Mouse (Mus musculus): ENCODE results near the gene Slc26a9. TPM values are rescaled to one million over a fixed set of nuclear protein-coding genes. Genes with fewer than 3 reads are reported as not detected.

Gene Slc26a9
- total RNA-seq, 2 experiments from 2014 or later: not detected

DNA sequence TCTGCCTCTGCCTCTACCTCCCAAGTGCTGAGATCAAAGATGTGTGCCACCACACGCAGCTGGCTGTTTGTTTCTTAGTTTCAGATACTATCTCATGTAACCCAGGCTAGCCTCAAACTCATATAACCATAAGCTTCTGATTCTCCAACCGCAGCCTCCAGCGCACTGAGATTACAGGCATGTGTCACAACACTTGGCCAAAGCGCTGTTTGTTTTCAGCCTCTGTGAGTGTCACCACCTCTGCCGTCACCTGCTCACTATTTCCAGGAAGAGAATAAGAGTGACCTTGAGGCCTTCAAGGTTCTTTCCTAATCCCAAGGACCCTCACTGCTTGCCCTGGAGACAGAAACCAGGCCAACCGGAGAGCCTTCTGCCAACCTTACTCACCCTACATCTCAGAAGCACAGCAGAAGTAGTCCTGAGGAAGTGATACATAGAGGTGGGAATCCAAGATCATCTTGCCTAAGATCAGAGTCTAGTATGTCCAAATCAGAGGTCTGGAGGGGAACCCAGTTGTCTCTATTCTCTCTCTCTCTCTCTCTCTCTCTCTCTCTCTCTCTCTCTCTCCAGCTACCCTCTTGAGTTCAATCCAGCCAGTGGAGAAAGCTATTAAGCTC lies 9.1 kb upstream of the Slc26a9 start:
- ATAC-seq (ENCODE audit: poor library complexity, severe bottlenecking): peak; percentile 62

DNA sequence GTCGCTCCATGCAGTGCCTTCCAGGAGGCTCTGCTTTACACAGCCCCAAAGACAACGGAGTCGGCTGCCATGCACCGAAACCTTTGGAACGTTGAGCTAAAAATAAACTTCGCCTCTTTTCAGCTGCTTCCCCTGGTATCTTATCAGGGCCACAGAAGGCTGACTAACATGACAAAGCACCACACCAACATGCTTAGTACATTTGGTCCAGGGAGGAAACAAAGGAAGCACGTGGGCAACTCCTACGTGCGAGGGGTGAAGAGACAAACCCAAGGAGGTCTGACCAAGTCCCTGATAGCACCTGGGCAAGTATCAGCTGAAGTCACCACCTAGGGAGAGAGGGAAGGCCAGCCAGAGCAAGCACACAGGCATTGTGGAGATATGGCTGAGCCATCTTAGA lies 7.3 kb upstream of the Slc26a9 start:
- no peak for ATAC-seq (ENCODE audit: poor library complexity, severe bottlenecking)

DNA sequence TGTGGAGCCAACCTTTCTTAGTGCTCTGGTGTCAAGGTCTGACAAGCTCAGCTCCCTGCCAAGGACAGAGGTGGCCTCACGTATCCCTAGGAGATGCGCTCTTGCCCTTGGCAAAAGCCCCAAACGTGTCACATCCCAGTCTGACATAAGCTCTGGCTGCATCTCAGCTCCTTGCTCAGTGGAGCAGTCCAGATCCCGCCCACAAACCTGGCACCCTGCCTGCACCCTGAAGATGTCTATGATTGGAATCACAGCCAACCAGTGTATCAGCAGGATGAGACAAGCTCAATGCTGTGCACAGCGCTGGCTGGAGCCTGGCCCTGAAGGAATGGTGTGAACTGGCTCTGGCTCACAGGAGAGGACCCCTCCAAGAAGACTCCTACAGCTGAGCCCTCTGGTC lies 6.6 kb upstream of the Slc26a9 start:
- no peak for ATAC-seq (ENCODE audit: poor library complexity, severe bottlenecking)

DNA sequence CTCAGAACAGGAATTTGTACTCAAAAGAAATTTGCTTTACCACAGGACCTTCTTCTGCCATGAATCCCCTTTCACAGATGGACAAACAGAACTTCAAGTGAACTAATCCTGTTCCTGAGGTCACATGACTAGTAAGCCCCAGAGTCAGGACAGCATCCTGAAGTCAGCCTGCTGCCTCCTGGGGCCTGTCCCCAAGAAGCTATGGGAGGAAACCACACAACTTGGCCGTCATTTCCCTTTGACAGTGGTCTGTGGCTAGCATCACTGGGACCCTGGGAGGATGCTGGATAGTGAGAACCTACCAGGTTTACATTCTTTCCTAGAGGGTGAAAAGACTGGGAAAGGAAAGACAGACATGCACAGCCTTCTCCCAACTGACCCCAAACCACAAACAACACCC lies 5.1 kb upstream of the Slc26a9 start:
- ATAC-seq (ENCODE audit: poor library complexity, severe bottlenecking): no peak

DNA sequence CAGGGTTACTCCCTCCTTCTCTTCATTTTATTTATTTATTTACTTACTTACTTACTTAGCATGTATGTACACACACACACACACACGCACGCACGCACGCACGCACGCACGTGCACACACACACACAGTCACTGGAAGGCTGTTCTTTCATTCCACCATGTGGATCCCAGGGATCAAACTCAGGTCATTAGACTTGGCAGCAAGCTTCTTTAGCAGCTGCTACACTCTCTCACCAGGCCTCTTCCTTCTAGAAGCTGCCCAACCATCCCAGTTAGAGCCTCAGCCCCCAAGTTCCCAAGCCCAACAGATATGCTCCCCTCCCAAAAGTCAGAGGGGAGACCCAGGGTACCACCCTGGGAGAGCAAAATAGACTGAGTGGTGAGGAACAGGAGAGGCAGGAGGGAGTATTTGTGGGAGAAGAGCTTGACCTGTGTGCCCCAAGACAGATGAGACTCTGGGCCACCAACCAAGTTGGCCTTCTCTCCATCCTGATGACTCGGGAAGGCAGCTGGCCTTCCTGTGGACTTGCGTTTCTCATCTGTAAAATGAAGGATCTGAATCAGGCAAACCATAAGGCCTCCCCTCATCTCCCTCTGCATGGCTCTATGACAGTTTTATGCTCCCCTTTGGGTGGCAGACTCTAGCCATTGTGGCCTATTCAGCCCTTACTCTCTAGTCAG lies 4.2 kb upstream of the Slc26a9 start:
- ATAC-seq (ENCODE audit: poor library complexity, severe bottlenecking): no peak

DNA sequence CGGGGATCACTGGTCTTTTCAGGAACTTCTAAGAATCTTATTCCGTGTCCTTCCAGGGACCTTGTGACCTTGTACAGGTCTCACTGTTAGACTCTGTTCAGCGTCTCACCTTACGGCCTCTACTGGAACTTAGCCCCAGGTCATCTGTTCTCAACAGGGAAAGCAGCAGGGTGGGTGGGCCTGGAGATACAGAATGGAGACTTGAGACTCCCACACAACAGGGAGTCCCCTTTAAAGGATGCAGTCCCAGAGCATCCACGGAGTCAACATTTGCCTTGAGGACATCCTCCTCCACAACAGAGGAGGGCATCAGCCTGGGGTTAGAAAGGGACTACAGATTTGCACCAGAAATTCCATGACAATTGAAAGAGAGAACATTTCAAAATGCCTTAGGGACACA lies 1.6 kb downstream of the Slc26a9 start:
- no peak for ATAC-seq (ENCODE audit: poor library complexity, severe bottlenecking)

DNA sequence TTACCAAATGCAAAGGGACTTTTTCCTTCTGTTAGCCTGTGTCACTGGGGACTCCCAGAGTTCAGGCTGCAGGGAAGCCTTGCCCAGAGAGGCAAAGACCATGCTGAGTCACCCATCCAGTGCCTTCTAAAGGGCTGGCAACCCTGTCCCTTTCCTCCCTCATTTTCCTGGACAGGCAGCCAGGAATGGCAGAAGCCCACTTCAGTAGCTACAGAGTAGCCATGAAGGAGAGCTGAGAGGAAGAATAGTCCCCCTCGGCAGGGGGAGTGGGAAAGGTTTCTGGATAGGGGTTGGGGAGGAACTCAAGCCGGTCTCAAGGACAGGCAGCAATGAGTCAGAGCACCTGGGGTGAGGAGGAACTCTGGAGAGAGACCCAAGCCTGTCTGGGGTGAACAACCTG lies 3.9 kb downstream of the Slc26a9 start:
- ATAC-seq (ENCODE audit: poor library complexity, severe bottlenecking): no peak

DNA sequence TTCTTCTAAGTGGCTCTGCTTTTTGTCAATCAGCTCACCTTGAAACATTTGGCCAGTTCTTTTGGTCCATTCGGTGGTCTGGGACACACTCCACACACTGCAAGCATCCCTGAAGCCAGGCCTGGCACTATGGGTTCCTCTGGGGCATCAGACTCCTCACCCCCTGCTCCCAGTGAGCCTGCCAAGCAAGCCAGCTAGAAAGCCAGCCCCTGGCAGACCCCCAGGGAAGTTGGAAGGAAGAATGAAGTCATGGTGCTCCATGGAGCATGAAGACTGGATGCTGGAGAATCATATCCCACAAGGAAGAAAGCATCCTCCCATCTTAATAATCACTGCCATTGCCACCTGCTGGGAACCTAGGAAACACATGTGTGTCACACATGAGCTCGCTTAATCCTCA lies 4.8 kb downstream of the Slc26a9 start:
- no peak for ATAC-seq (ENCODE audit: poor library complexity, severe bottlenecking)

DNA sequence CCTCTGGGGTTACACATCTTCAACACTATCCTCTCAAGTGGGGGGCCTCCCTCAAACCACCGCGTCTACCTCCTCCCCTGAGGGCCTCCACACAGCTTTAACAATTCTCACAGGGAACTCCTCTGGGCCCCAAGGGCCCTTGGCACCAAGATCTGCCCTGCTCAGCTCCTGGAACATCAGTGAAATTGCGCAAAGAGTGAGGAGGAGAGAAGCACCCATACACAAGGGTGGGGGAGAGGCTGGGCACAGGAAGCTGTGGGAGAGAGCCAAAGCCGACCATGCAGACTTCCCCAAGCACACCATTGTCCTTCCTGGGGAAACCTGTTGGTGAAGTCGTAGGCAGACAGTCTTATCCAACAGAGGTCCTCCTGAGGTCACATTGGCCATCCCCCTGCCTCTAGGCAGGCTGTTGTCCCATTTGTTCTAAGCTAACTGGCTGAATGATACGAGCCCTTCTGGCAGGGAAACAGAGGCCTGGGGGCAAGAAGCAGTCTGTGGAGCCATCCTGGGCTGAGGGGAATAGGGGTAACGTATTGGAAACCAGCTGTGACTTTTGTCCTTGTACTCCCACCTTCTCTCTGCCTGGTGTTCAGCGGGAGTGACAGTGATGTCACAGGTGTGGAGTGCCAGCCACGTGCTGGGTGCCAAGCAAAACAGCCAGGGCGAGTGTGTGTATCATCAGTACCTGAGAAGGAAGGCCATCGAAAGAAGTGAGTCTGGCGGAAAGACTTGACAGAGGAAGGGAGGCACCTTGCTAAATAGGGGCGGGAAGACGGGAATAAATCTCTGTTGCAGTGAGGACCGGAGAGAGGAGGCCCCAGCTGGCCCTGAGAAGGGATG lies 6.1 kb downstream of the Slc26a9 start:
- ATAC-seq (ENCODE audit: poor library complexity, severe bottlenecking): peak; percentile 32; the same call in 1 of the 2 replicates

DNA sequence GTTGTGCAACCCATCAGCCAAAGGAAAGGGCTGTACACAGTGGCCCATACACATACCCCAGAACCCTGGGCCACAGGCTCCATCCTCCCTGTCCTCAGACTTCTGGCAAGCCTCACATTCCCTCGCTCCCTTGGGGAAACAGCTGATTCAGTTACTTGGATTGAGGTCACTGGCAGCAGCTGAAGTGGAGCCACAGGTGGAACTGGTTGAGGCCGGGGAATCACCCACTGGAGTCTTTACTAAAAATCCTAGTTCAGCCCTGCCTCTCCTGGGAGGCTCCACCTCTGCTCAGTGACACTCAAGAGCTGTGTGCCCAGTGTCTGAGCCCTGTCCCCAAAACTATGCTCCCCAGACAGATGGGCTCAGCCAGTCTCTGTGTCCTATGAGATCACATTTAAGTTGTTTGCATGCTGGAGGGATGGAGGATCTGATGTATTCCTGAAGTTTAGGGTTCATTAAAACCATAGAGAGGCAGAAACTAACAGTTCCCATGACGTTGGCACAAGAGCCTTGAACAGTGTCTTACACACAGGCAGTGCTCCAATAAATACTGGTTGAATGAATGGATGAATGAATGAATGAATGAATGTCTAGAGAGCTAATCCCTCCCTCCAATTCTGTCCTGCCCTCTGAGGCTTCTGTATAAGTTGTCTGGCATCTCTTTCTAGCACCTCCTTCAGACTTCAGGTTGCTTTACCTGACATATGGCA lies 7.5 kb downstream of the Slc26a9 start:
- ATAC-seq (ENCODE audit: poor library complexity, severe bottlenecking): no peak

DNA sequence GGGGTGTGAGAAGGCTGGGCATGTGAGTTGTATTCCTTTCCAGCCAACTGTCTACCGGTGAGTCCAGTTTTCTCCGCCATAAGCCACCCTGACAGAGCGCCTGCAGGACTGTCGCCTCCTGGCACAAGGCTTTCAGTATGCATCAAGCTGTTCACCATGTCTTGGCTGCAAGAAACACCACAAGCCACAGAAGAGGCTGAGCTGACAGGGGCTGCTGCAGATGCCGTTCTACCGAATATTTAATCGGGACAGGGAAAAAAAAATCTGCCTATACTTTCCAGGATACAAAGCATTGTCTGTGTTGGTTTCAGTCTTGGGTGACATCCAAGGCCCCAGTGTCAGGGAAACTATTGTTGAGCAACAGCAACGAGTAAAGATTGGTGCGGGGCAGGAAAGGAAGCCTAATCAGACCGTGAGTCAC lies 8.1 kb downstream of the Slc26a9 start:
- ATAC-seq (ENCODE audit: poor library complexity, severe bottlenecking): no peak

DNA sequence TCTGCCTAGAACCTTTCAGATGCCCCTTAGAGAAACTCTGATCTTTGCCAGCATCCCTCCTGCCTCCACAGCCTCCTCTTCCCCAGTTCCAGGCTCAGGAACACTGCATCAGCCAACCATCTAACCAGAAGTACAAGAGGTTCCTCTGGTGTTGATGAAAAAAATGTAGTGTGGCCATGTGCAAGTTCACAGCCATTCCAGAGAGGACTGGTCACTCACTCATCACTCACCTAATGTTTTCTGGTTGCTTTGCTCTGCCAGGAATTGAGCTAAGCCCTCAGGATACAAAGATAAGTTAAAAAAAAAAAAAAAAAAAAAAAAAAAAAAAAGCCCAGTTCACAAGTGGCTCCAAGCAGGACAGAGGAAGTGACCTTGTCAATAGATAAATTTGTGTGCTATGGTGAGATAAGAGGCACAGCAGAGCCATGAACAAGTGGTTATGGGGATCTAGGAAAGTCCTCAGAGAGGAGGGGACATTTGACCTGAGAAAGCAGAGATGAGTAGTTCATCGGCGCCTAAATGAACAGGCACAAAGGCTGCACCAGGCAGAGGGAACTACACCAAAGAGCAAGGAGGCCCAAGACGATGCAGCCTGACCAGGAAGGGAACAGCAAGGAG lies 10.5 kb downstream of the Slc26a9 start:
- peak; percentile 34 for ATAC-seq (ENCODE audit: poor library complexity, severe bottlenecking)

DNA sequence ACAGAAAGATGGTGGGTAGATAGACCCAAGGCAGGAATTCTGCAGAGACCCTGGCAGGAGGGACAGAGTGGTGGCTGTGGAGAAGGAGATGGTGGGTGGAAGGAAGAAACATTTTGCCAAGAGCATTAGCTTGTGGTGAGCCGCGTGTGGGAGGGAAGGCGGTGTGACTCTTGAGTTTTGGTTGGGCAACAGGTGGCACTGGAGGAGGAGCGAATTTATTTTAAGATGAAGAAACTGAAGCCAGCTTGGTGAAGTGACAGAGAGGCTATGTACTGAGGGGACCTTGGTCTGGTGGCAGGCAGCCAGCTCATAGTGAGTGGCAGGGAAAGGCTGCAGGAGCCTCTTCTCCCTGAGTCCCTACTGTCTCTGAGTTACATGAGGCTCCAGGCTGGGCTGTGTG lies 11.1 kb downstream of the Slc26a9 start:
- peak; percentile 74 for ATAC-seq (ENCODE audit: poor library complexity, severe bottlenecking)

DNA sequence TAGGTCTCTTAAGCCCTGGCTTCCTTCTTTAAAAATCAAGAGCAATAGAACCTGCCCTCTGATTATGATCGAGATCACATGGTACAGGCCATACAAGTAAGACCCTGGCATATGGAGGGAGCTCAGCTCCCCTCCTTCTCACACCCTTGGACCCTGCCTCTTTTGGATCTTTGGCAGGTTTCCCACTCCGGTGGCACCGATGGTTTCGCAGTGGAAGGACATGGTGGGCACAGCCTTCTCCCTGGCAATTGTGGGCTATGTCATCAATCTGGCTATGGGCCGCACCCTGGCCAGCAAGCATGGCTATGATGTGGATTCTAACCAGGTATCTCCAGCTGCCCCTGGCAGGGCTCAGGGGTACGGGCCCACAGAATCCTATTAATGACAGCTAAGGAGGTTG lies 13.4 kb downstream of the Slc26a9 start:
- ATAC-seq (ENCODE audit: poor library complexity, severe bottlenecking): no peak

DNA sequence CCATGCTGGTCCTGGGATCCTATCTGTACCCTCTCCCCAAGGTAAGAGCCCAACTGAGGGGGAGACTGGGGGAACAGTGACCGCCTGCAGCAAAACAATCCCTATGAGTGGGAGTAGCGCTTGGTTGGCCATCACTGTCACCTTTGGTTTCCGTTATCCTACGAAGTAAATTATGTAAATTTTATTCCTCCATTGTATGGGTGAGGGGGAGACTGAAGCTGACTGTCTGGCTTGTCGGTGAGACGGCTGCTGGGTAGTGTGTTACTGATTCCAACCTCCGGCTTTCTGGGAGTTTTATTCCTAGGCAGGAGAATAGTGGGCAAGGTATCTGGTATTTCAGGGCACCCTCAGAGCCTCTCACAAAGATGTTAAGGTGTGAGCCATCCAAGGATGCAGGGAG lies 15.0 kb downstream of the Slc26a9 start:
- ATAC-seq (ENCODE audit: poor library complexity, severe bottlenecking): no peak

DNA sequence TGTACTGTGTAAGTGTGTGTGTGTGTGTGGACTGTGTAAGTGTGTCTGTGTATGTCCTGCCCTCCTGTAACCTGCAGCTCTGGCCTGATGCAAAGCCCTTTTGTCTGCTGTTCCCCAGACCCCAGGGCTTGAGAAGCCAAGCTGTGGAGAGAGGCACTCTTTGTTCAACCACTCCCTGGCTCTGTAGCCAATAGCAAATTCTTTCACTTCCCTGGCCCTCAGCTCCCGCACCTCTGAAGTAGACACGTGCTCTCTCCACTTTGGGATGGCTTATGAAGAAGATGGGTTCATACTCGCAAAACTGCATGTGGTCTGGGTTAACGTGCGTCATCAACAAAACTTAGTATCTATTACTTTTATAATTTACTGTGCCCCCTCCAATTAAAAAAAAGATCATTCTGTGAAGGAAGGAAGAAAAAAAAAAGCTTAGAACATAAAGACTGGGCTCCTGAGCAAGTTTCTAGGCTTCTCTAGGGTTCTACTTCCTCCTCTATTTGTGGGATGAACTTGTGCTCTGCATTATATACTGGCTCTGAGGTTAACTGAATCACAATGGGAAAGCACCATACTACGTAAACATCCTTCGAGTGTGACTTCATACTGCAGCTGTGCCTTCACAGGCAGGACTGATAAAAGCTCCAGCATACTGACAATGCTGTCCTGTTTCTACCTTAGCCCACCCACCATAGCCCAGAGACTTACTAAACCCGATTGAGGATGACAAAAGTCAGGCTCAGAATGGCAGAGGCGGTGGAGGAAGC lies 16.0 kb downstream of the Slc26a9 start:
- ATAC-seq (ENCODE audit: poor library complexity, severe bottlenecking): no peak

DNA sequence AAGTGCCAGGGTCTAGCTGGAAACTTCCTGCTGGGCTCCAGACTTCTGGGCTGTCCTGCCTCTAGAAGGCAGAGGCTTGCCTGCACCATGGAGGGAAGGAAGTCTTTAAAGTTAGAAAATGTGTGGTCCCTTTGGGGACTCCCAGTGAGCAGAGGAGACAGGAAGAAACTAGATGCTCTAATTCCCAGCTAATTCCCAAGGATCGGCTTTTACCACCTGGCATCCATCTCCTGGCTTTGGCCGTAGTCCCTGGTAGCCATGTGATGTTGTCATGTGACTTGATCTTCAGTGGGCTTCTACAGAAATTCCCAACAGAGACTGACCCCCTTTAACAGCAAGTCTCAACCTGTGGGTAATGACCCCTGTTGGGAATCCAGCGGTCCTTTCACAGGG lies 16.6 kb downstream of the Slc26a9 start:
- ATAC-seq (ENCODE audit: poor library complexity, severe bottlenecking): no peak

DNA sequence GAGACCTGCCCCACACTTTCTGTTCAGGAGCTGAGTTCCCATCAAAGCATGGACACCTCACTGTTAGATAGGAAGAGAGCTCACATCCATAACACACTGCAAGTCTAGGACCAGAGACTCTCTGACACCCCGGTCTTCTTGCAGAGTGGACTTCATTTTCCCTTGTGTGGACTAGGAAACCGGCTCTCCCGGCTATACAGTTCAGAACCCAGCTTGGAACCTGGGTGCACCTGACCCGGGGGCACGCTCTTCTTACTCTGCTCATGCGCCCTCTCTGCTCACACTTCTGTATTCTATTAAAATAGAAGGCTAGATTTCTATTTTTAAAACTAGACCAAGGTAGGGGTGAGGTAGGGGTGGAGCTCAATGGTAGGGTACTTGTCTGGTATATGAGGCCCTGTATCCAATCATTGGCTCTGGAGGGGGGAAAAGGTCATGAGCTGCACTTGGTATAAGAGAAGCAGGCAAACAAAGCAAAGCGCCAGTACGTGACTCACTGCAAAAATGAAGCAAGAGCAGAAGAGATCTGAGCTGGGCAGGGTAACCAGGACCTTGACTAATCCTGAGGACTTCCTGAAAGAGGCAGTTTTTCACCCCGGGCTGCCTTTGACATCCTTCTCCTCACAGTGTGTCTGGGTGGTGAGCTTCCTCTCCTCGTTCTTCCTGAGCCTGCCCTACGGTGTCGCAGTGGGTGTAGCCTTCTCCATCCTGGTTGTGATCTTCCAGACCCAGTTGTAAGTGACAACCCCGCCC lies 17.4 kb downstream of the Slc26a9 start:
- ATAC-seq (ENCODE audit: poor library complexity, severe bottlenecking): peak; percentile 71

DNA sequence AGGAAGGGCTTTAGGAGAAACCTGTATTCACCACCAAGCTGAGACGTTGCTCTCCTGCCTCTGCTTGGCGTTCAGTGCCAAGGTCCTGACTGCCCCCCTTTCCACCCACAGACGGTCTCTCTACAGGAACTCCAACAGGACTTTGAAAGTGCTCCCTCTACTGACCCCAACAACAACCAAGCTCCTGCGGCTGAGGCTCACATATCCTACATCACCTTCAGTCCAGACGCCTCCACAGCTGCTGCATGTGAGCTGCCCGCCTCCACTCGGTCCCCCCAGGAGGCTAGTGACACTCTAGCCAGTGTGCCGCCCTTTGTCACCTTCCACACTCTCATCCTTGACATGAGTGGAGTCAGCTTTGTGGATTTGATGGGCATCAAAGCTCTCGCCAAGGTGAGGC lies 19.9 kb downstream of the Slc26a9 start:
- ATAC-seq (ENCODE audit: poor library complexity, severe bottlenecking): no peak

Data from megakaryocyte, adult 5-6 weeks (primary cell).